Mouse (Mus musculus): Measurements from ENCODE around the gene Scn4a. TPM values are rescaled to one million over a fixed set of nuclear protein-coding genes. Genes with fewer than 3 reads are reported as not detected.
A peak's percentile ranks its signal among the peaks of the same experiment; 100 is the strongest.

The Scn4a gene
- polyA plus RNA-seq, 1 experiment from 2014 or later = 0.02 TPM

- H3K9ac ChIP-seq (ENCODE audit: low read length) = peak overlapping the region; percentile 50
- WGBS = 14% methylated on average over 3 of the region's 3 CpGs
- TF ChIP-seq EP300 (optimal IDR thresholded peaks at IDR 0.05) (no peak), CTCF (IDR thresholded peaks at IDR 0.05; ENCODE audit: low read depth) (no peak)
- H3K4me2 ChIP-seq (replicated peaks; ENCODE audit: low read depth) = peak overlapping the region; percentile 46
- peaks cover 24% of the 10 kb centered on the region for H3K36me3 ChIP-seq (ENCODE audit: control insufficient read depth, insufficient read depth, low read length)
- no peaks in the 10 kb centered on the region for H3K27me3 ChIP-seq (ENCODE audit: control insufficient read depth, insufficient read depth, low read length)
- H3K4me3 ChIP-seq (ENCODE audit: low read depth, low read length) = peak overlapping the region; percentile 8; the same call in 1 of the 2 replicates
- H3K27ac ChIP-seq (replicated peaks) = peak overlapping the region; percentile 92
- ATAC-seq (ENCODE audit: low FRiP score, low TSS enrichment) = no peak
- H3K9me3 ChIP-seq (ENCODE audit: control insufficient read depth, low read length) = no peaks in the 10 kb centered on the region
- DNase-seq (ENCODE audit: low spot score) = peak; percentile 40
- H3K4me1 ChIP-seq (replicated peaks; ENCODE audit: control insufficient read depth, insufficient read depth) = peaks cover 19% of the 10 kb centered on the region
These were observed 84.0 kb downstream of the Scn4a start for GRCm38 (mm10) chr11:106269060-106269431.

Other genes with a start within 250 kb of the Scn4a start
- gene Gm10840, start 192.4 kb downstream of the Scn4a start, polyA plus RNA-seq (2015; fragmentation: Nextera tagmentation; extraction: Ambion mirVana) = not detected in 2 replicates
- 45.3 and 48.7 TPM in 2 replicates for gene Limd2, start 192.4 kb downstream of the Scn4a start, polyA plus RNA-seq (2015; fragmentation: Nextera tagmentation; extraction: Ambion mirVana)
- 9.9 and 11.8 TPM in 2 replicates for gene Strada, start 151.1 kb downstream of the Scn4a start, polyA plus RNA-seq (2015; fragmentation: Nextera tagmentation; extraction: Ambion mirVana)
- gene Ccdc47, start 136.9 kb downstream of the Scn4a start, polyA plus RNA-seq (2015; fragmentation: Nextera tagmentation; extraction: Ambion mirVana) = 51.4 and 52.5 TPM in 2 replicates
- 27.2 TPM in 2 replicates for gene Ddx42, start 136.4 kb downstream of the Scn4a start, polyA plus RNA-seq (2015; fragmentation: Nextera tagmentation; extraction: Ambion mirVana)
- 24.4 and 24.5 TPM in 2 replicates for gene Ftsj3, start 97.2 kb downstream of the Scn4a start, polyA plus RNA-seq (2015; fragmentation: Nextera tagmentation; extraction: Ambion mirVana)
- 202 and 206 TPM in 2 replicates for gene Psmc5, start 97.1 kb downstream of the Scn4a start, polyA plus RNA-seq (2015; fragmentation: Nextera tagmentation; extraction: Ambion mirVana)
- 43.5 and 47.6 TPM in 2 replicates for gene Smarcd2, start 80.3 kb downstream of the Scn4a start, polyA plus RNA-seq (2015; fragmentation: Nextera tagmentation; extraction: Ambion mirVana)
- 0.07 and 0.10 TPM in 2 replicates for gene Tcam1, start 76.6 kb downstream of the Scn4a start, polyA plus RNA-seq (2015; fragmentation: Nextera tagmentation; extraction: Ambion mirVana)
- not detected in 2 replicates for gene Gh, start 51.4 kb downstream of the Scn4a start, polyA plus RNA-seq (2015; fragmentation: Nextera tagmentation; extraction: Ambion mirVana)
- 1.9 TPM in 2 replicates for gene Cd79b, start 38.5 kb downstream of the Scn4a start, polyA plus RNA-seq (2015; fragmentation: Nextera tagmentation; extraction: Ambion mirVana)
- 0.23 and 0.41 TPM in 2 replicates for gene Prr29, start 12.2 kb upstream of the Scn4a start, polyA plus RNA-seq (2015; fragmentation: Nextera tagmentation; extraction: Ambion mirVana)
- gene Icam2, start 34.8 kb upstream of the Scn4a start, polyA plus RNA-seq (2015; fragmentation: Nextera tagmentation; extraction: Ambion mirVana) = 12.7 and 13.2 TPM in 2 replicates
- 3.0 and 3.7 TPM in 2 replicates for gene Ern1, start 134.6 kb upstream of the Scn4a start, polyA plus RNA-seq (2015; fragmentation: Nextera tagmentation; extraction: Ambion mirVana)